Mouse (Mus musculus) A20 (cell line): Measurements from ENCODE around the gene Sh2d1b1.

Experiments used
- DNase-seq: peaks from one replicate; pipeline ENCODE4 v3.0.0-alpha.2; 2011; ENCODE audit warnings: low read depth, low spot score

The Sh2d1b1 gene

DNA sequence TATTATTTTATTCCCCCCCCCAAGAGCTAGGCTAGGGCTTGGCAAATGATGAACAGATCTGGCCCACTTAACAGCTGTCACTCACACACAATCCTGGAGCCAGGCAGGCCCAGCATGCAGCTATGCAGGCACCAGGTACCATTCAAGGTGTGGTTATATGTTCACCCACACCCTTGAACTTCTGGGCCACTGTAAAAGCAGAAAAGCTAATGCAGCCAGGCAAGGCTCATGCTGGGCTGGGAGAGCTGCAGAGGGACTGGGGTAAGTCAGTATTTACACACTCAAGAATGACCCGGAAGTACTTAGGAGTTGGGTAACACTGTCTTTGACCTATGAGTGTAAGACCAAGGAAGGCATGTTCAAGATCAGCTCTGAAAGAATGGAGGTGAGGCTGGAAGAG is 47.2 kb downstream of the Sh2d1b1 start:
- no peak for DNase-seq

DNA sequence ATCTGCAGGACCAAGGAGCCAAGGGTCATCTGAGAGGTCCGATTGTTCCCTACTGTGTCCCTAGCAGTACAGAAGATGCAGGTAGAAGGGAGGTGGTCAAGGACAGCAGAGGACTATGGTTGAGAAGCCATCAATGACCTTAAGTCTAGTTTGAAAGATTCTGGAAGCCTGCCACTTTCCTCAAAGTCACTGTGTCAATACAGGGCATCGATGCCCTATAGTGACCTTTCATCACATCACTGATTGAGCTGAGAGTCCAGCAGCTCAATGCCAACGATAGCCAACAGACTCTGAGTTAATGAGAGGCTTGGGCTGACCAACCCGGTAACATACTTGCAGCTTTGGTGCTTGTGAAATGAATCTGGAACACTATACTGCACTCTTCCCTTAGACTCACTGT is 48.2 kb downstream of the Sh2d1b1 start:
- no peak for DNase-seq

DNA sequence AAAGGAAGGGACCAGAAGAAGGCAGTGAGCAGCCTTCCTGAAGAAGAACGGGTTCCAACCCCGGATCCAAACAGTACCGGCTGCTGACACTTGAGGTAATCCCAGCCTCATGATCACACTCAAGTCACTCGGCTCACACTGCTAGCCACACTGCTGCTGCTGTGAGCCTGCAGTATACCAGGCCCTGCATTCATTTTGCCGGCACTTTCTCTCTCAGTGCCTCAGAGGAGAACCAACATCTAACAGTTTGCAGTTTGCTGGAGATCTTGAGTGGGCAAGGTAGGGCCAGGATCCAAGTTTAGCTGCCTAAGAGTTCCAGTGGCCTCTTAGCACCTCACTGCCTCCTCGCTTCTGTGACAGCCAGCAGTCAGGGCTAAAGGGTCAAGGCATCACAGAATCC is 54.8 kb downstream of the Sh2d1b1 start:
- DNase-seq, result no peak

DNA sequence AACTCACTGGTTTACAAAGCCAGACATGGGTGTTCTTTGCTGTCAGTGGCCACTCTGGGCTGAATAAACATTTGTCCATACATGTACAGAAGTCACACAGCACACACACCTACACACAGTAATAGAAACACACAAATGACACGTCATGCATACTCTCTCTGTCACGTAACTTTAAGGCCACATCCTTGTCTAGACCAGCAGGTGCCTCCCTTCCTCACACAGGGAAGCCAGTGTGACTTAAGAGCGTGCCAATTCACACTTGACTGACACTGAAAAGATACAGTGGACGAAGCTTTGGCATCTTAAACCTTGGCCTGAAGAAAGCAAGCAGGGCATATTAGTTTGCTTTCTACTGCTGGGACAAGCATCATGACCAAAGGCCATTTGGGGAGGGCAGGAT is 55.7 kb downstream of the Sh2d1b1 start:
- DNase-seq, result no peak
